8 mouse cellular contexts compared by ENCODE assay signal in the genomic region with DNA sequence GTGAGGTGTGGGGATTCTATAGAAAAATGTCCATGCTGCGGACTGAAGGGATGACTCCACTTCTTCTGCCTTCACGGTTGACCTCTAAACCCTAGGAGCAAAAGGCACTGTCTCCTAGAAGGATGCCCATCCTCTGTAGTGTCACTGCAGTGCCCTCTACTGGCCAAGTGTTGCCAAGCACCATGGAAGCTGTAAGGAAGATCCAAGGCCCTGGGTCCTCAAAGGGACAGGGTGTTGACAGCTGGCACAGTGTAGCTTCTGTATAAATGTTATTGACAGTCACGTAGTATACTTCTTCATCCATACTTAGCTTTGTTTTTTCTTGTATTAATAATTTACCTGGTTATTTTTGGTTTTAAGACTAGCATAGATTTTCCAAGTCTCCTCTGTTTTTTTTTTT.
DNase-seq lines count a peak whose midpoint lies in the region; ATAC-seq lines count a peak whose summit lies in the region.

No protein-coding gene starts in this region.

- DNase-seq in 416B (ENCODE audit: low read depth) = peak; percentile 81
- DNase-seq in adrenal gland, adult 2 months = peak; percentile 80
- DNase-seq in embryo, embryonic 9.5 days (ENCODE audit: extremely low spot score) = peak; percentile 80
- DNase-seq in heart, adult 8-10 months (ENCODE audit: low spot score) = peak; percentile 72
- peak; percentile 62 for DNase-seq in liver, embryonic 11.5 days (ENCODE audit: low spot score)
- DNase-seq in thymus, adult 18-20 months = peak; percentile 50 to 70

- no peaks in the 10 kb centered on the region for H3K4me1 ChIP-seq in kidney, embryonic 15.5 days
- no peaks in the 10 kb centered on the region for H3K4me1 ChIP-seq in liver, embryonic 11.5 days (replicated peaks; ENCODE audit: control insufficient read depth, insufficient read depth, low read length)
- no peaks in the 10 kb centered on the region for H3K4me1 ChIP-seq in neural tube, embryonic 12.5 days

- H3K9me3 ChIP-seq in kidney, embryonic 15.5 days (replicated peaks) = no peaks in the 10 kb centered on the region
- no peaks in the 10 kb centered on the region for H3K9me3 ChIP-seq in liver, embryonic 11.5 days (ENCODE audit: control insufficient read depth, low read length)
- no peaks in the 10 kb centered on the region for H3K9me3 ChIP-seq in neural tube, embryonic 12.5 days

- H3K4me3 ChIP-seq in kidney, embryonic 15.5 days (replicated peaks) = no peak overlapping the region
- no peak overlapping the region for H3K4me3 ChIP-seq in liver, embryonic 11.5 days (ENCODE audit: low read depth, low read length)
- no peak overlapping the region for H3K4me3 ChIP-seq in neural tube, embryonic 12.5 days

- no peaks in the 10 kb centered on the region for H3K36me3 ChIP-seq in kidney, embryonic 15.5 days
- no peaks in the 10 kb centered on the region for H3K36me3 ChIP-seq in liver, embryonic 11.5 days (ENCODE audit: control insufficient read depth, insufficient read depth, low read length)
- no peaks in the 10 kb centered on the region for H3K36me3 ChIP-seq in neural tube, embryonic 12.5 days

- H3K27ac ChIP-seq in kidney, embryonic 15.5 days = no peak overlapping the region
- H3K27ac ChIP-seq in liver, embryonic 11.5 days (ENCODE audit: low read depth, low read length) = no peak overlapping the region
- H3K27ac ChIP-seq in neural tube, embryonic 12.5 days = no peak overlapping the region

- no peak overlapping the region for H3K9ac ChIP-seq in kidney, embryonic 15.5 days
- H3K9ac ChIP-seq in liver, embryonic 11.5 days (ENCODE audit: low read depth, low read length) = no peak overlapping the region
- no peak overlapping the region for H3K9ac ChIP-seq in neural tube, embryonic 12.5 days

- 14% methylated on average over 3 of the region's 3 CpGs for WGBS in kidney, embryonic 15.5 days
- WGBS in liver, embryonic 11.5 days = 11% methylated on average over 3 of the region's 3 CpGs
- WGBS in neural tube, embryonic 12.5 days = 10% methylated on average over 3 of the region's 3 CpGs

- H3K4me2 ChIP-seq in kidney, embryonic 15.5 days = no peak overlapping the region
- no peak overlapping the region for H3K4me2 ChIP-seq in liver, embryonic 11.5 days
- H3K4me2 ChIP-seq in neural tube, embryonic 12.5 days (replicated peaks) = no peak overlapping the region

- 0 out of 2 replicates have a peak, but pooled peaks have one; percentile 41 for ATAC-seq in kidney, embryonic 15.5 days (replicated peaks; ENCODE audit: low FRiP score)
- ATAC-seq in liver, embryonic 11.5 days (replicated peaks; ENCODE audit: low FRiP score) = peak; percentile 48; the same call in 1 of the 2 replicates
- 0 out of 2 replicates have a peak, but pooled peaks have one; percentile 65 for ATAC-seq in neural tube, embryonic 12.5 days (ENCODE audit: low FRiP score, low read depth)

- no peaks in the 10 kb centered on the region for H3K27me3 ChIP-seq in kidney, embryonic 15.5 days
- H3K27me3 ChIP-seq in liver, embryonic 11.5 days (replicated peaks; ENCODE audit: control insufficient read depth, insufficient read depth, low read length) = no peaks in the 10 kb centered on the region
- no peaks in the 10 kb centered on the region for H3K27me3 ChIP-seq in neural tube, embryonic 12.5 days (replicated peaks)
